Mouse (Mus musculus) bone marrow, adult 2 months (tissue): ENCODE measurements at regions not wholly inside any gene's neighbourhood (a gene's known extent, or its start where the extent isn't known, plus 50 kb on each side); places are given as distances from the start of the nearest gene placed in this dataset.

Experiments
- CTCF ChIP-seq: fragments of 200-500 bp; IDR thresholded peaks from 2 replicates; pipeline ENCODE4 v1.5.1; 2011; ENCODE audit warnings: low read length, control low read depth; ENCODE audit not compliant: control insufficient read depth, insufficient read depth
- POLR2A ChIP-seq: fragments of 200-500 bp; IDR thresholded peaks from 2 replicates; pipeline ENCODE4 v1.6.1; 2011; ENCODE audit warnings: low read depth, mild to moderate bottlenecking, control low read depth, low read length, borderline replicate concordance; ENCODE audit not compliant: control insufficient read depth

- TF ChIP-seq POLR2A (no peak), CTCF (no peak)
Measured at GRCm38 (mm10) chr5:17115035-17115434, 257.9 kb upstream of the Speer4f2 start.
